Mouse (Mus musculus): Measurements from ENCODE around the gene Olfr691.
"Not testable (repeated sequence)": the region's sequence is repeated elsewhere in the genome, so short reads cannot be mapped to it uniquely, and the experiment has no call there.

GRCm38 (mm10) chr7:105356064-105356463, 14.0 kb upstream of the Olfr691 start:
- TF ChIP-seq CTCF (IDR thresholded peaks at IDR 0.05 in 2 of 3, conservative IDR thresholded peaks at IDR 0.05 in 1 of 3; ENCODE audit: control insufficient read depth in 1 of 3, insufficient read depth in 1 of 3, low read depth in 2 of 3, low read length in 3 of 3, poor library complexity in 1 of 3, severe bottlenecking in 1 of 3); USF2 (IDR thresholded peaks at IDR 0.05; ENCODE audit: borderline replicate concordance in 1 of 2, insufficient read depth in 1 of 2, low read depth in 1 of 2, low read length in 2 of 2); EP300 (IDR thresholded peaks at IDR 0.05; ENCODE audit: low read depth in 1 of 2, low read length in 2 of 2); ZKSCAN1 (IDR thresholded peaks at IDR 0.05; ENCODE audit: low read depth, low read length); POLR2A (IDR thresholded peaks at IDR 0.05; ENCODE audit: control insufficient read depth in 1 of 2, insufficient read depth in 1 of 2, low read depth in 1 of 2, low read length in 2 of 2, poor library complexity in 1 of 2); SIN3A (IDR thresholded peaks at IDR 0.05; ENCODE audit: low read length); HCFC1 (IDR thresholded peaks at IDR 0.05; ENCODE audit: low read depth, low read length); USF1 (IDR thresholded peaks at IDR 0.05; ENCODE audit: low read depth, low read length); ETS1 (IDR thresholded peaks at IDR 0.05; ENCODE audit: low read depth, low read length): not testable (repeated sequence)

All from MEL (cell line).